Mouse (Mus musculus): ENCODE results near the gene Gdpgp1.

Gene Gdpgp1

GRCm38 (mm10) chr7:80283226-80283918 lies 50.7 kb downstream of the Gdpgp1 start:
- no peak for DNase-seq

- peak; percentile 27 for DNase-seq
These were observed 51.7 kb downstream of the Gdpgp1 start for GRCm38 (mm10) chr7:80284391-80284790.

GRCm38 (mm10) chr7:80285725-80286124 lies 53.1 kb downstream of the Gdpgp1 start:
- DNase-seq = no peak

- no peak for DNase-seq
These were observed 55.1 kb downstream of the Gdpgp1 start for GRCm38 (mm10) chr7:80287736-80288135.
